Mouse (Mus musculus) liver, embryonic 12.5 days (tissue): ENCODE data around the gene Dnaic1. TPM values are rescaled to one million over a fixed set of nuclear protein-coding genes. Genes with fewer than 3 reads are reported as not detected.

Experiments used
- ATAC-seq: fragments of 200-750 bp; cut with Nextera tagmentation; 2 replicates; pipeline ENCODE4 v1.8.0; 2017; ENCODE audit warnings: moderate number of reproducible peaks, mild to moderate bottlenecking, moderate library complexity
- H3K27ac ChIP-seq: fragments of 300-500 bp; sonication (generic); 2 replicates; pipeline ENCODE4 v1.5.1; 2016; ENCODE audit warnings: mild to moderate bottlenecking
- H3K27me3 ChIP-seq: fragments of 300-500 bp; sonication (generic); replicated peaks from 2 replicates; pipeline ENCODE4 v1.6.1; 2016; ENCODE audit warnings: mild to moderate bottlenecking, moderate library complexity
- H3K36me3 ChIP-seq: fragments of 300-500 bp; sonication (generic); 2 replicates; pipeline ENCODE4 v1.6.1; 2016; ENCODE audit warnings: mild to moderate bottlenecking, moderate library complexity
- H3K4me1 ChIP-seq: fragments of 300-500 bp; sonication (generic); 2 replicates; pipeline ENCODE4 v1.6.1; 2016
- H3K4me2 ChIP-seq: fragments of 300-500 bp; sonication (generic); 2 replicates; pipeline ENCODE4 v1.6.1; 2016; ENCODE audit warnings: mild to moderate bottlenecking, moderate library complexity
- H3K4me3 ChIP-seq: fragments of 300-500 bp; sonication (generic); 2 replicates; pipeline ENCODE4 v1.5.1; 2016; ENCODE audit warnings: mild to moderate bottlenecking, moderate library complexity
- H3K9ac ChIP-seq: fragments of 300-500 bp; sonication (generic); 2 replicates; pipeline ENCODE4 v1.6.1; 2016; ENCODE audit warnings: mild to moderate bottlenecking, moderate library complexity
- H3K9me3 ChIP-seq: fragments of 300-500 bp; sonication (generic); replicated peaks from 2 replicates; pipeline ENCODE4 v1.6.1; 2016; ENCODE audit warnings: mild to moderate bottlenecking, moderate library complexity
- WGBS: fragments of 180-500 bp; shearing (Covaris S2); methylation state at CpG from one replicate; pipeline ENCODE4 v1.1.7; 2016; ENCODE audit not compliant: insufficient replicate concordance; 5-methylcytosine and 5-hydroxymethylcytosine counted together
- polyA plus RNA-seq: library from polyadenylated mRNA; unstranded; fragments of >200 nt; fragmentation: Nextera tagmentation; extraction: Ambion mirVana; gene quantifications from 2 replicates; pipeline ENCODE4 v1.2.1, GENCODE M21; 2016

Dnaic1 gene
- 0.51 and 0.61 TPM in 2 replicates for polyA plus RNA-seq

DNA sequence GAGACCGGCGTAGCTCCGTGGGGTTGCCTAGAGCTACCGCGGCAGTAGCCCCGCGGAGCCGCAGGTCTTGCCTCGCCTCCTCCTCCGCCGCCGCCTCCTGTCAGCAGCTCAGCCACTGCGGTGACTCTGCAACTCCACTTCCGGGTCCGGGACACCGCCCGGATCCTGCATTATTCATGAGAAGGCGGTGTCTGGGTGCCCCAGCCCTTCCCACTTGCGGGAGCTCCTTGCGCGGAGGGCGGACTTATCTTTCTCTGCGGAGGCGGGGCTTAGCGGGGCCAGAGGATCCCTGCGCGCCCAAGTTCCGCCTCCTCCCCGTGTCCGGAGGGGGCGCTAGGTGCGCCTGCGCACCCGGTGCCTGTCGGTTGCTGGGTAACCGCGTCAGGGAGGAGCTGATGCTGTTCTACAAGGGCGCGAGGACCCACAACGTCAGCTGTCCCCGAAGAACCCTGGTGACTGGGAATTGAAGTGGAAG, at the start of gene Dnaic1, which contains the start of gene Fam219a:
Gene Dnaic1 (plus strand): TSS at position 365 of the 475 bp plus-strand sequence.
Gene Fam219a (minus strand): TSS at position 128 of the 475 bp plus-strand sequence.
- Histone ChIP-seq H3K27ac (peak within 1 kb of the TSS; percentile 43; the same call in 1 of the 2 replicates), H3K4me2 (peak within 1 kb of the TSS; percentile 97), H3K9ac (peak within 1 kb of the TSS; percentile 74), H3K4me3 (peak within 1 kb of the TSS; percentile 70), H3K4me1 (peaks cover 20% of the 10 kb centered on the region), H3K27me3 (peaks cover 81% of the 10 kb centered on the region), H3K9me3 (no peaks in the 10 kb centered on the region), H3K36me3 (no peaks in the 10 kb centered on the region)
- ATAC-seq: peak; percentile 98
- under 1% methylated on average over 41 of the region's 41 CpGs for WGBS

GRCm38 (mm10) chr4:41520641-41521040, 48.9 kb upstream of the Dnaic1 start:
- no peaks in the 10 kb centered on the region for H3K9me3 ChIP-seq
- no peak overlapping the region for H3K27ac ChIP-seq
- WGBS: 33% methylated on average over 14 of the region's 14 CpGs
- H3K4me1 ChIP-seq: no peaks in the 10 kb centered on the region
- peaks cover 42% of the 10 kb centered on the region for H3K27me3 ChIP-seq
- H3K36me3 ChIP-seq: no peaks in the 10 kb centered on the region
- no peak for ATAC-seq
- H3K9ac ChIP-seq: no peak overlapping the region
- H3K4me2 ChIP-seq: no peak overlapping the region
- H3K4me3 ChIP-seq: no peak overlapping the region

- no peak for ATAC-seq
- Histone ChIP-seq H3K4me2 (no peak overlapping the region), H3K9ac (no peak overlapping the region), H3K36me3 (no peaks in the 10 kb centered on the region), H3K27me3 (peaks cover 50% of the 10 kb centered on the region), H3K9me3 (no peaks in the 10 kb centered on the region), H3K4me3 (no peak overlapping the region), H3K4me1 (no peaks in the 10 kb centered on the region), H3K27ac (no peak overlapping the region)
- 83% methylated on average over 6 of the region's 6 CpGs for WGBS
Measured at GRCm38 (mm10) chr4:41522136-41522535, 47.4 kb upstream of the Dnaic1 start.

GRCm38 (mm10) chr4:41522788-41523187, 46.8 kb upstream of the Dnaic1 start:
- no peak for ATAC-seq
- H3K4me1 ChIP-seq: no peaks in the 10 kb centered on the region
- H3K27me3 ChIP-seq: peaks cover 48% of the 10 kb centered on the region
- no peak overlapping the region for H3K9ac ChIP-seq
- 35% methylated on average over 5 of the region's 5 CpGs for WGBS
- H3K36me3 ChIP-seq: no peaks in the 10 kb centered on the region
- no peak overlapping the region for H3K4me3 ChIP-seq
- H3K27ac ChIP-seq: no peak overlapping the region
- H3K9me3 ChIP-seq: no peaks in the 10 kb centered on the region
- H3K4me2 ChIP-seq: no peak overlapping the region

DNA sequence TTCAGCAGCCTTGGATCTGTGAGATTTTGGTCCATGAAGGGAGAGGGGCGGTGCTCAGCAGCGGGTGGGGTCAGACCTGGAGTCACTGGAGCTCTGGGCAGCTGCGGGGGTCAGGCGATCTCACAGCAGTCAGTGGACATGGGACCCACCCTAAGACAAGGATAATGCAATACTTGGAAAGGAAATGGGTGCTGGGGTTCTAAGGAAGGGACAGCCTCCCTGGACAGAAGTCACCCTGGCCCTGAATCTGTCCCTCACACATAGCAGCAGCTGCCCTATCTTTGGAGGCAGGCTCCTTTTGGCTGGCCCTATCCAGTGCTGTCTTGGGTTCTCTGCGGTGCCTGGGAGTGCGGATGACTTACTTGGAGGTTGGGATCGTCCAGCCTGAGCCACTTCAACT, 45.7 kb upstream of the Dnaic1 start:
- no peaks in the 10 kb centered on the region for H3K9me3 ChIP-seq
- no peaks in the 10 kb centered on the region for H3K4me1 ChIP-seq
- 63% methylated on average over 7 of the region's 7 CpGs for WGBS
- no peak overlapping the region for H3K4me2 ChIP-seq
- no peaks in the 10 kb centered on the region for H3K36me3 ChIP-seq
- no peak for ATAC-seq
- no peak overlapping the region for H3K9ac ChIP-seq
- no peak overlapping the region for H3K4me3 ChIP-seq
- no peak overlapping the region for H3K27ac ChIP-seq
- peaks cover 49% of the 10 kb centered on the region for H3K27me3 ChIP-seq

DNA sequence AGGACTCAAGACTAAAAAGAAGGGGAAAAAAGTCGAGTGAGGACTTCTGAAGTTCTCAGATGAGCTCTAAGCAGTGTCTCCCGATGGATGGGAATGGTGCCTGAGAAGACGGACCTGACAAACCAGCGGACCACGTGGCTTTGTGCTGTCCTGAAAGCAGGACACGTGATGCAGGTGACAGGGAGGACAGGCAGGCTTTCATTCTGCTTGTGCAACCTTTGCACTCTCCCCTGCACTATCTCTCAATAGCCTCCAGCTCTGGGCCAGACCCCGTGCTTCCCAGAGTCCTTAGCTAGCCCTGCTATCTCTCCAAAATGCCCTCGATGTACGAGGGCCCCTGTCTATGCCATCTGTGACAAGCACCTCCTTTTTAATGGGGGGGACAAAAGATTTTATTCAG, 44.7 kb upstream of the Dnaic1 start:
- Histone ChIP-seq H3K4me2 (no peak overlapping the region), H3K27ac (no peak overlapping the region), H3K9ac (no peak overlapping the region), H3K4me1 (no peaks in the 10 kb centered on the region), H3K27me3 (peaks cover 48% of the 10 kb centered on the region), H3K4me3 (no peak overlapping the region), H3K36me3 (no peaks in the 10 kb centered on the region), H3K9me3 (no peaks in the 10 kb centered on the region)
- ATAC-seq: no peak
- WGBS: 50% methylated on average over 9 of the region's 9 CpGs

DNA sequence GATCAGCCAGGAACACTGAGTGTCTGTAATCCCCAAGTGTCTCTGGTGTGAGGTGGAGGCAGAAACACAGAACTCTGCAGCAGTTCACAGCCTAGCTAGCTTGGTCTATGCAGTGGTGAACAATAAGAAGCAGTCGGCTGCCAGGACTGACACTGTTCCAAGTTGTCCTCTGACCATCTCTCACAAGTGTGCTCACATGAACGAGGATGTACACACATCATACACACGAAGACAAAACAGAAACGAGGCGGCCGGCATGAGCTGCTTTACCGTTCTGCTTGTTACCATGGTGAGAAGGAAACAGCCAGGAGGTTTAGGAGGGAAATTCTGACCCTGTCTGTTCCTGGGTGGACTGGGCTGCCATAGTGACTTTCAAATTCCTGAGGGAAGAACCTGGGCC, 43.0 kb upstream of the Dnaic1 start:
- H3K36me3 ChIP-seq: no peaks in the 10 kb centered on the region
- 52% methylated on average over 7 of the region's 7 CpGs for WGBS
- H3K4me2 ChIP-seq: no peak overlapping the region
- no peaks in the 10 kb centered on the region for H3K9me3 ChIP-seq
- H3K4me3 ChIP-seq: no peak overlapping the region
- no peak overlapping the region for H3K27ac ChIP-seq
- peaks cover 31% of the 10 kb centered on the region for H3K27me3 ChIP-seq
- ATAC-seq: no peak
- H3K9ac ChIP-seq: no peak overlapping the region
- no peaks in the 10 kb centered on the region for H3K4me1 ChIP-seq

DNA sequence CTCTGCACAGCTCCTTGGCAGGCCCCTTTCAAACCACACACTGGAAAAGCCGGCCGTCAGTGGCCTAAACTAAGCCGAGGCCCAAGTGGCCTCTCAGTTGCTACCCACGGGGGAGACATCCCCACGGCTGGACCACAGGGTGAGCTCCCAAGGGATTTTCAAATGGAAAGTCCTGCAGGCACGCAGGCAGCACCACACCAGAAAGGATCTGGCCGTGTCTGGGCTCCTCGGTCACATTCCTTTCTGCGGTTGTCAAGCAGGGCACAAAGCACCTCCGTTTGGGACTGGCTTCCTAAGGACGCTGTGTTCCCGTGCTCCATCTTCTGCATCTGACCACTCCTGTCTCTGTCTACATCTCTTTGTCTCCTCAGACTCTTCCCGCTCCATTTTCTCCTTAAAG, 42.5 kb upstream of the Dnaic1 start:
- H3K4me3 ChIP-seq: no peak overlapping the region
- H3K9ac ChIP-seq: no peak overlapping the region
- no peaks in the 10 kb centered on the region for H3K4me1 ChIP-seq
- no peak for ATAC-seq
- H3K9me3 ChIP-seq: no peaks in the 10 kb centered on the region
- 48% methylated on average over 13 of the region's 13 CpGs for WGBS
- peaks cover 26% of the 10 kb centered on the region for H3K27me3 ChIP-seq
- no peaks in the 10 kb centered on the region for H3K36me3 ChIP-seq
- H3K27ac ChIP-seq: no peak overlapping the region
- H3K4me2 ChIP-seq: no peak overlapping the region

DNA sequence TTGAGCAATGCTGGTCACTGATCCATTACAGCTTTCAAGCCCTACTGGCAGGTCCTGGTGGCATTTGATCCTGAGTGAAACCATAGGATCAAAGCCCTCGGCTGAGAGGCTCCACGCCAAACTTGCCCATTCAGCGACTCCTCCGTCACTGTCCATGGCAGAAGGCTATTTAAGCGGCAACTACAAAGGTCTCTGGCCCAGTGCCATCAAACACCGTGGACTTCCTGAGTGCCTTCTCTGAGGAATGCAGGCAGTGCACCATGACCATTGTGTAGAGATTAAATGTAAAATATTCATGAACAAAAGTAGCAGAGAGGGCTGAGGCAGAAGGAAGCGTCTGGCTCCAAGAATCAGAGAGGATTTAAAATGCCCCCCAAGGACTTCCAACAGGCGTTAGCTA, 41.6 kb upstream of the Dnaic1 start:
- Histone ChIP-seq H3K4me3 (no peak overlapping the region), H3K9me3 (no peaks in the 10 kb centered on the region), H3K36me3 (no peaks in the 10 kb centered on the region), H3K9ac (no peak overlapping the region), H3K27ac (no peak overlapping the region), H3K27me3 (peaks cover 19% of the 10 kb centered on the region; the same call in 1 of the 2 replicates), H3K4me2 (no peak overlapping the region), H3K4me1 (no peaks in the 10 kb centered on the region)
- ATAC-seq: no peak
- WGBS: 59% methylated on average over 8 of the region's 8 CpGs

DNA sequence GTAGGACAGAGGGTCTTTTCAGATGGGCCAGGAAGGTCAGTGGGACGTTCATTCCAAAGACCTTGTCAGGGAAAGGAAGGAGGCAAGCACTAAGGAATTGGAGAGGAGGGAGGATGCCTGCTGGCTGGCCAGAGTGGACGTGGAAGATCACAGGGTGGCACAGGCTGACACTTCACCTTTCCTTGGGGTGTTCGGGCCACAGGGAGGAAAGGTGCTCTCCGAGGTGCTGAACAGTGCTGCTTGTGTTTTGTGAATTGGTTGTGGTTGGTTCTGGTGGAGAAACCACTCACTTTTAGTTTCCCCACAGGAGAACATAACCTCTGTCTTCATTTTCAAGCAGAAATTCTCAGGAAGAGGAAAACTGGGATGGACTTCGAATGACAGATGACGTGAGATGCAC, 37.2 kb upstream of the Dnaic1 start:
- ATAC-seq: no peak
- H3K4me3 ChIP-seq: no peak overlapping the region
- H3K4me2 ChIP-seq: no peak overlapping the region
- no peak overlapping the region for H3K9ac ChIP-seq
- no peaks in the 10 kb centered on the region for H3K4me1 ChIP-seq
- 0 out of 2 replicates have a peak, but pooled peaks cover 11% of the 10 kb centered on the region for H3K27me3 ChIP-seq
- H3K9me3 ChIP-seq: no peaks in the 10 kb centered on the region
- H3K27ac ChIP-seq: no peak overlapping the region
- H3K36me3 ChIP-seq: no peaks in the 10 kb centered on the region
- WGBS: 27% methylated on average over 6 of the region's 6 CpGs

DNA sequence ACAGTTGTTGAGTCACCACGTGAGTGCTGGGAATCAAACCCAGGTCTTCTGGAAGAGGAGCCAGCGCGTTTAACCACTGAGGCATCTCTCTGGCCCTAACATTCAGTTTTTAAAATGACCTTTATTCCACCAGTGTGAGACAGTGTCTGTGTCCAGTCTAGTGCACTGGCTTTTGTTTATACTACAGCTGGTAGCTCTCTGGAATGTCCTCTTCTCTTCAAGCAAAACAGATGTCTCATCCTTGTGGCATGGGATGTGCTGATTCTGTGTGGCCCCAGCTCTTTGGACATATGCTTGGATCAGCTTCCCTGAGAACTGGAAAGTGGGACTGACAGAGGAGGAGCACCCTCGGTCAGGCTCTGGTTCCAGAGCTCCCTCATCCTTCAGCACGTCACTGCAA, 34.7 kb upstream of the Dnaic1 start:
- ATAC-seq: no peak

GRCm38 (mm10) chr4:41542136-41542535, 27.4 kb upstream of the Dnaic1 start:
- Histone ChIP-seq H3K4me1 (no peaks in the 10 kb centered on the region), H3K9ac (no peak overlapping the region), H3K9me3 (no peaks in the 10 kb centered on the region), H3K27ac (no peak overlapping the region), H3K4me3 (no peak overlapping the region), H3K36me3 (no peaks in the 10 kb centered on the region), H3K27me3 (no peaks in the 10 kb centered on the region), H3K4me2 (no peak overlapping the region)
- ATAC-seq: no peak
- 62% methylated on average over 8 of the region's 8 CpGs for WGBS

More for the DNA sequence above, 34.7 kb upstream of the Dnaic1 start:
- Histone ChIP-seq H3K9ac (no peak overlapping the region), H3K4me2 (no peak overlapping the region), H3K4me3 (no peak overlapping the region), H3K27ac (no peak overlapping the region), H3K9me3 (no peaks in the 10 kb centered on the region), H3K27me3 (no peaks in the 10 kb centered on the region), H3K4me1 (no peaks in the 10 kb centered on the region), H3K36me3 (no peaks in the 10 kb centered on the region)
- WGBS: 45% methylated on average over 5 of the region's 5 CpGs

DNA sequence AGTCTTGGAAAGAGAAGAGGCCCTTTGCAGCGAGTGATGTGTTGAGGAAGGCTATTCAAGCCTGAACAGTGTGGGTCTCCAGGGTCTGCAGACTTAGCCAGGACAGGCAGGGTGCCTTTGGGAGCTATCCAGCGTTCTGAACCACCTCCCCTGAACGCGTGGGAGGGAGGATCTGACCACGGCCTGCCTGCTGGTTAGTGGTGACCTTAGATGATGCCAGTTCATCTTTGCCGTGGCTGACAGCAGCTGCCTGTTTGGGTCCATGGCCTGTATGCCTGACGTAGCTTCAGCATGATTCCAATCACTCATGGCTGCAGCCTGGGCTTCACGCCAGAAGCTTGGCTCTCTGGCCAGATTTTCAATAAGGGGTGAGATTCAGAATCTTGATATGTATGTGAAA, 23.6 kb upstream of the Dnaic1 start:
- no peaks in the 10 kb centered on the region for H3K36me3 ChIP-seq
- H3K9me3 ChIP-seq: no peaks in the 10 kb centered on the region
- no peak for ATAC-seq
- H3K27me3 ChIP-seq: no peaks in the 10 kb centered on the region
- WGBS: 21% methylated on average over 8 of the region's 8 CpGs
- no peak overlapping the region for H3K9ac ChIP-seq
- no peak overlapping the region for H3K4me2 ChIP-seq
- H3K27ac ChIP-seq: no peak overlapping the region
- H3K4me3 ChIP-seq: no peak overlapping the region
- H3K4me1 ChIP-seq: no peaks in the 10 kb centered on the region
